Mouse (Mus musculus) stomach, embryonic 16.5 days (tissue): Measurements from ENCODE around the gene Bspry. TPM values are rescaled to one million over a fixed set of nuclear protein-coding genes. Genes with fewer than 3 reads are reported as not detected.
A peak's percentile ranks its signal among the peaks of the same experiment; 100 is the strongest.
"Not testable (repeated sequence)": the region's sequence is repeated elsewhere in the genome, so short reads cannot be mapped to it uniquely, and the experiment has no call there.

Experiments used
- ATAC-seq: fragments of 200-750 bp; cut with Nextera tagmentation; 2 replicates; pipeline ENCODE4 v1.8.0; 2017; ENCODE audit warnings: moderate number of reproducible peaks, moderate TSS enrichment; ENCODE audit not compliant: insufficient read depth, low FRiP score
- H3K27ac ChIP-seq: fragments of 300-500 bp; sonication (generic); 2 replicates; pipeline ENCODE4 v1.5.1; 2014; ENCODE audit warnings: low read length
- H3K27me3 ChIP-seq: fragments of 300-500 bp; sonication (generic); 2 replicates; pipeline ENCODE4 v1.6.1; 2014; ENCODE audit warnings: low read length, control low read depth, mixed read lengths; ENCODE audit not compliant: control insufficient read depth, insufficient read depth
- H3K36me3 ChIP-seq: fragments of 300-500 bp; sonication (generic); 2 replicates; pipeline ENCODE4 v1.6.1; 2014; ENCODE audit warnings: low read length; ENCODE audit not compliant: control insufficient read depth, insufficient read depth
- H3K4me1 ChIP-seq: fragments of 300-500 bp; sonication (generic); 2 replicates; pipeline ENCODE4 v1.6.1; 2014; ENCODE audit warnings: low read length, control low read depth, mixed read lengths; ENCODE audit not compliant: control insufficient read depth, insufficient read depth
- H3K4me2 ChIP-seq: fragments of 300-500 bp; sonication (generic); 2 replicates; pipeline ENCODE4 v1.6.1; 2014; ENCODE audit warnings: low read depth, low read length, mixed read lengths
- H3K4me3 ChIP-seq: fragments of 300-500 bp; sonication (generic); replicated peaks from 2 replicates; pipeline ENCODE4 v1.5.1; 2014; ENCODE audit warnings: mild to moderate bottlenecking, low read length
- H3K9ac ChIP-seq: fragments of 300-500 bp; sonication (generic); 2 replicates; pipeline ENCODE4 v1.6.1; 2014; ENCODE audit warnings: low read length
- H3K9me3 ChIP-seq: fragments of 300-500 bp; sonication (generic); replicated peaks from 2 replicates; pipeline ENCODE4 v1.6.1; 2016; ENCODE audit warnings: low read length, control low read depth; ENCODE audit not compliant: control insufficient read depth
- WGBS: fragments of 180-500 bp; shearing (Covaris S2); extraction: QIAGEN DNeasy Blood & Tissue Kit; methylation state at CpG from one replicate; pipeline ENCODE4 v1.1.7; 2014; 5-methylcytosine and 5-hydroxymethylcytosine counted together
- polyA plus RNA-seq: library from polyadenylated mRNA; unstranded; fragments of >200 nt; fragmentation: Nextera tagmentation; extraction: Ambion mirVana; gene quantifications from 2 replicates; pipeline ENCODE4 v1.2.1, GENCODE M21; 2015

The Bspry gene
- polyA plus RNA-seq, 1 experiment from 2014 or later, result 29.3 TPM

- H3K27me3 ChIP-seq, result no peaks in the 10 kb centered on the region
- no peak overlapping the region for H3K4me2 ChIP-seq
- H3K4me3 ChIP-seq, result no peak overlapping the region
- no peaks in the 10 kb centered on the region for H3K36me3 ChIP-seq
- peaks cover 7% of the 10 kb centered on the region for H3K4me1 ChIP-seq
- no peak overlapping the region for H3K27ac ChIP-seq
- 71% methylated on average over 6 of the region's 6 CpGs for WGBS
- H3K9ac ChIP-seq, result no peak overlapping the region
- ATAC-seq, result no peak
- H3K9me3 ChIP-seq, result no peaks in the 10 kb centered on the region
These were observed 4.1 kb upstream of the Bspry start for GRCm38 (mm10) chr4:62475793-62476192.

GRCm38 (mm10) chr4:62477542-62478244 lies 2.2 kb upstream of the Bspry start:
- peak; percentile 14; the same call in 1 of the 2 replicates for ATAC-seq
- Histone ChIP-seq H3K4me1 (peaks cover 7% of the 10 kb centered on the region), H3K27me3 (no peaks in the 10 kb centered on the region), H3K4me3 (no peak overlapping the region), H3K36me3 (no peaks in the 10 kb centered on the region), H3K9ac (no peak overlapping the region), H3K27ac (peak overlapping the region; percentile 66), H3K9me3 (no peaks in the 10 kb centered on the region), H3K4me2 (no peak overlapping the region)
- 66% methylated on average over 6 of the region's 6 CpGs for WGBS

GRCm38 (mm10) chr4:62479593-62479936 lies 288 bp upstream of the Bspry start:
- H3K27me3 ChIP-seq, ATAC-seq, H3K27ac ChIP-seq, H3K9me3 ChIP-seq, H3K36me3 ChIP-seq: not testable (repeated sequence)
- Histone ChIP-seq H3K4me3 (peak overlapping the region; percentile 61), H3K9ac (peak overlapping the region; percentile 77), H3K4me2 (peak overlapping the region; percentile 90), H3K4me1 (peaks cover 10% of the 10 kb centered on the region)
- 11% methylated on average over 11 of the region's 11 CpGs for WGBS

- Histone ChIP-seq H3K9me3 (no peaks in the 10 kb centered on the region), H3K36me3 (no peaks in the 10 kb centered on the region), H3K9ac (peak overlapping the region; percentile 77), H3K4me2 (peak overlapping the region; percentile 90), H3K4me3 (peak overlapping the region; percentile 61), H3K27me3 (no peaks in the 10 kb centered on the region), H3K4me1 (peaks cover 10% of the 10 kb centered on the region), H3K27ac (peak overlapping the region; percentile 84; the same call in 1 of the 2 replicates)
- ATAC-seq, result peak; percentile 9; the same call in 1 of the 2 replicates
- 36% methylated on average over 10 of the region's 10 CpGs for WGBS
These were observed 1.1 kb downstream of the Bspry start for GRCm38 (mm10) chr4:62480709-62481605.

- no peak overlapping the region for H3K9ac ChIP-seq
- peak overlapping the region; percentile 52 for H3K27ac ChIP-seq
- no peaks in the 10 kb centered on the region for H3K27me3 ChIP-seq
- 66% methylated on average over 3 of the region's 3 CpGs for WGBS
- H3K9me3 ChIP-seq, result no peaks in the 10 kb centered on the region
- no peaks in the 10 kb centered on the region for H3K36me3 ChIP-seq
- H3K4me2 ChIP-seq, result no peak overlapping the region
- H3K4me3 ChIP-seq, result no peak overlapping the region
- H3K4me1 ChIP-seq, result peaks cover 7% of the 10 kb centered on the region; the same call in 1 of the 2 replicates
- no peak for ATAC-seq
These were observed 5.1 kb downstream of the Bspry start for GRCm38 (mm10) chr4:62484928-62485327.

- ATAC-seq, result no peak
- Histone ChIP-seq H3K36me3 (no peaks in the 10 kb centered on the region), H3K9me3 (no peaks in the 10 kb centered on the region), H3K27ac (peak overlapping the region; percentile 52), H3K27me3 (no peaks in the 10 kb centered on the region), H3K4me2 (no peak overlapping the region), H3K4me3 (no peak overlapping the region), H3K9ac (no peak overlapping the region), H3K4me1 (peaks cover 5% of the 10 kb centered on the region; the same call in 1 of the 2 replicates)
- WGBS, result 78% methylated on average over 8 of the region's 8 CpGs
These were observed 5.8 kb downstream of the Bspry start for GRCm38 (mm10) chr4:62485450-62486161.

GRCm38 (mm10) chr4:62486162-62486696 lies 6.4 kb downstream of the Bspry start:
- WGBS, result 89% methylated on average over 15 of the region's 15 CpGs
- H3K27ac ChIP-seq, result no peak overlapping the region
- no peak overlapping the region for H3K9ac ChIP-seq
- no peak overlapping the region for H3K4me2 ChIP-seq
- peaks cover 3% of the 10 kb centered on the region; the same call in 1 of the 2 replicates for H3K4me1 ChIP-seq
- H3K27me3 ChIP-seq, result no peaks in the 10 kb centered on the region
- ATAC-seq, result no peak
- H3K9me3 ChIP-seq, result no peaks in the 10 kb centered on the region
- no peak overlapping the region for H3K4me3 ChIP-seq
- H3K36me3 ChIP-seq, result no peaks in the 10 kb centered on the region

GRCm38 (mm10) chr4:62487172-62487571 lies 7.3 kb downstream of the Bspry start:
- Histone ChIP-seq H3K4me1 (peaks cover 3% of the 10 kb centered on the region; the same call in 1 of the 2 replicates), H3K4me3 (no peak overlapping the region), H3K4me2 (no peak overlapping the region), H3K9me3 (no peaks in the 10 kb centered on the region), H3K36me3 (no peaks in the 10 kb centered on the region), H3K27me3 (no peaks in the 10 kb centered on the region), H3K27ac (no peak overlapping the region), H3K9ac (no peak overlapping the region)
- no peak for ATAC-seq
- 82% methylated on average over 5 of the region's 5 CpGs for WGBS
